Comparison of ENCODE assay signal across 31 mouse cellular contexts in genomic region chr19:4845846-4846245, GRCm38 (mm10). TPM values are rescaled to one million over a fixed set of nuclear protein-coding genes. Genes with fewer than 3 reads are reported as not detected.
"Had no signal": no experiment of that assay in that cellular context is flagged by ENCODE, and none has a peak within 500 bp of the region (broad histone marks: within the 10 kb centered on the region; RNA-seq: fewer than 3 reads in every experiment).

No protein-coding gene starts in this region.

- H3K36me3 ChIP-seq: embryonic facial prominence, embryonic 10.5 days; embryonic facial prominence, embryonic 12.5 days; embryonic facial prominence, embryonic 13.5 days; embryonic facial prominence, embryonic 15.5 days; forebrain, embryonic 10.5 days; forebrain, embryonic 15.5 days; heart, embryonic 10.5 days had no signal

- H3K27ac ChIP-seq: embryonic facial prominence, embryonic 10.5 days; embryonic facial prominence, embryonic 12.5 days; embryonic facial prominence, embryonic 13.5 days; embryonic facial prominence, embryonic 15.5 days; forebrain, embryonic 10.5 days; forebrain, embryonic 13.5 days; forebrain, embryonic 15.5 days; heart, adult 2 months; heart, embryonic 10.5 days had no signal

- H3K4me3 ChIP-seq: embryonic facial prominence, embryonic 10.5 days; embryonic facial prominence, embryonic 12.5 days; embryonic facial prominence, embryonic 13.5 days; embryonic facial prominence, embryonic 15.5 days; erythroblast, embryonic 14.5 days; forebrain, embryonic 10.5 days; forebrain, embryonic 13.5 days; forebrain, embryonic 15.5 days; heart, adult 2 months; heart, embryonic 10.5 days had no signal

- ATAC-seq: forebrain, embryonic 13.5 days; forebrain, embryonic 14.5 days; forebrain, embryonic 15.5 days; forebrain, embryonic 16.5 days; forebrain, postnatal 0 days had no signal

- H3K9me3 ChIP-seq: embryonic facial prominence, embryonic 10.5 days; embryonic facial prominence, embryonic 12.5 days; embryonic facial prominence, embryonic 13.5 days; embryonic facial prominence, embryonic 15.5 days; forebrain, embryonic 10.5 days; forebrain, embryonic 13.5 days; forebrain, embryonic 15.5 days; heart, embryonic 10.5 days had no signal

- DNase-seq: cerebellum, adult 9-10 months; cerebellum, adult 9-11 months; cerebellum, postnatal 10 days; cerebellum, postnatal 14 days; cerebellum, postnatal 25 days; cerebellum, postnatal 36 days; embryo, embryonic 11 days; forebrain, postnatal 0 days; gastrocnemius, postnatal 10 days; gastrocnemius, postnatal 14 days; gastrocnemius, postnatal 25 days; gastrocnemius, postnatal 36 days; heart, adult 11 months; heart, adult 18-20 months; heart, adult 2 months had no signal

- H3K4me2 ChIP-seq: embryonic facial prominence, embryonic 12.5 days; embryonic facial prominence, embryonic 13.5 days; embryonic facial prominence, embryonic 15.5 days; forebrain, embryonic 13.5 days; forebrain, embryonic 15.5 days had no signal

- H3K9ac ChIP-seq: embryonic facial prominence, embryonic 12.5 days; embryonic facial prominence, embryonic 13.5 days; embryonic facial prominence, embryonic 15.5 days; forebrain, embryonic 13.5 days; forebrain, embryonic 15.5 days; forebrain, postnatal 0 days had no signal

- H3K4me1 ChIP-seq: embryonic facial prominence, embryonic 10.5 days; embryonic facial prominence, embryonic 12.5 days; embryonic facial prominence, embryonic 13.5 days; embryonic facial prominence, embryonic 15.5 days; forebrain, embryonic 10.5 days; forebrain, embryonic 13.5 days; forebrain, embryonic 15.5 days; heart, embryonic 10.5 days had no signal

RNA-seq across cellular contexts. Expression of gene Ccdc87, which starts 6.7 kb away (rescaled TPM):
- total RNA-seq: common myeloid progenitor, adult 5-6 weeks; gastrocnemius, adult 18-20 months; gastrocnemius, adult 8-10 months; gastrocnemius, postnatal 10 days; gastrocnemius, postnatal 14 days; gastrocnemius, postnatal 25 days; gastrocnemius, postnatal 36 days; granulocyte monocyte progenitor cell, adult 5-6 weeks; heart, adult 2 months had no signal
- polyA plus RNA-seq: embryonic facial prominence, embryonic 11.5 days; forebrain, embryonic 10.5 days; heart, embryonic 10.5 days had no signal
